Mouse (Mus musculus) lung, embryonic 14.5 days (tissue): Measurements from ENCODE around the gene M1ap. TPM values are rescaled to one million over a fixed set of nuclear protein-coding genes. Genes with fewer than 3 reads are reported as not detected.

ENCODE experiments used
- ATAC-seq: fragments of 200-750 bp; cut with Nextera tagmentation; 2 replicates; pipeline ENCODE4 v1.8.0; 2017; ENCODE audit warnings: mild to moderate bottlenecking, moderate TSS enrichment, moderate library complexity; ENCODE audit not compliant: insufficient read depth
- DNase-seq: peaks from one replicate; pipeline ENCODE4 v3.0.0-alpha.2; 2015
- H3K27ac ChIP-seq: fragments of 300-500 bp; sonication (generic); 2 replicates; pipeline ENCODE4 v1.5.1; 2014; ENCODE audit warnings: low read depth, mild to moderate bottlenecking, moderate library complexity
- H3K27me3 ChIP-seq: fragments of 300-500 bp; sonication (generic); 2 replicates; pipeline ENCODE4 v1.6.1; 2014; ENCODE audit warnings: low read length, control low read depth; ENCODE audit not compliant: insufficient read depth
- H3K36me3 ChIP-seq: fragments of 300-500 bp; sonication (generic); 2 replicates; pipeline ENCODE4 v1.6.1; 2014; ENCODE audit warnings: control low read depth; ENCODE audit not compliant: insufficient read depth
- H3K4me1 ChIP-seq: fragments of 300-500 bp; sonication (generic); 2 replicates; pipeline ENCODE4 v1.6.1; 2014; ENCODE audit warnings: antibody characterized with exemption, control low read depth; ENCODE audit not compliant: insufficient read depth
- H3K4me2 ChIP-seq: fragments of 300-500 bp; sonication (generic); 2 replicates; pipeline ENCODE4 v1.6.1; 2014; ENCODE audit warnings: mild to moderate bottlenecking
- H3K4me3 ChIP-seq: fragments of 300-500 bp; sonication (generic); 2 replicates; pipeline ENCODE4 v1.5.1; 2014; ENCODE audit warnings: low read depth, low read length
- H3K9ac ChIP-seq: fragments of 300-500 bp; sonication (generic); 2 replicates; pipeline ENCODE4 v1.6.1; 2014
- H3K9me3 ChIP-seq: fragments of 300-500 bp; sonication (generic); 2 replicates; pipeline ENCODE4 v1.6.1; 2016; ENCODE audit warnings: low read depth, low read length, control low read depth
- CTCF ChIP-seq: IDR thresholded peaks from 2 replicates; pipeline ENCODE4 v1.5.1; 2016; ENCODE audit warnings: antibody characterized with exemption, low read depth
- WGBS: fragments of 180-500 bp; shearing (Covaris S2); extraction: QIAGEN DNeasy Blood & Tissue Kit; methylation state at CpG from one replicate; pipeline ENCODE4 v1.1.7; 2014; 5-methylcytosine and 5-hydroxymethylcytosine counted together
- polyA plus RNA-seq: library from polyadenylated mRNA; unstranded; fragments of >200 nt; fragmentation: Nextera tagmentation; extraction: Ambion mirVana; gene quantifications from 2 replicates; pipeline ENCODE4 v1.2.1, GENCODE M21; 2014

The M1ap gene
- polyA plus RNA-seq, 1 experiment from 2014 or later = 1.1 TPM

GRCm38 (mm10) chr6:82997511-82998102, 50.9 kb downstream of the M1ap start:
- Histone ChIP-seq H3K4me3 (no peak overlapping the region), H3K4me1 (peaks cover 5% of the 10 kb centered on the region; the same call in 1 of the 2 replicates), H3K36me3 (no peaks in the 10 kb centered on the region), H3K9me3 (no peaks in the 10 kb centered on the region), H3K27ac (peak overlapping the region; percentile 70), H3K27me3 (no peaks in the 10 kb centered on the region), H3K9ac (peak overlapping the region; percentile 26; the same call in 1 of the 2 replicates), H3K4me2 (peak overlapping the region; percentile 50; the same call in 1 of the 2 replicates)
- ATAC-seq = no peak
- no peak for TF ChIP-seq CTCF
- WGBS = 45% methylated on average over 7 of the region's 7 CpGs
- peak; percentile 65 for DNase-seq

- ATAC-seq (no peak), DNase-seq (peak; percentile 23)
- Histone ChIP-seq H3K27me3 (no peaks in the 10 kb centered on the region), H3K4me2 (no peak overlapping the region), H3K27ac (no peak overlapping the region), H3K4me1 (peaks cover 5% of the 10 kb centered on the region; the same call in 1 of the 2 replicates), H3K36me3 (no peaks in the 10 kb centered on the region), H3K4me3 (no peak overlapping the region), H3K9ac (no peak overlapping the region), H3K9me3 (no peaks in the 10 kb centered on the region)
- peak; percentile 30 for TF ChIP-seq CTCF
- WGBS = 68% methylated on average over 4 of the region's 4 CpGs
Measured at GRCm38 (mm10) chr6:82998326-82998725, 51.6 kb downstream of the M1ap start.

- H3K4me2 ChIP-seq = no peak overlapping the region
- 58% methylated on average over 8 of the region's 8 CpGs for WGBS
- peak overlapping the region; percentile 14; the same call in 1 of the 2 replicates for H3K27ac ChIP-seq
- H3K9me3 ChIP-seq = no peaks in the 10 kb centered on the region
- no peak for ATAC-seq
- H3K36me3 ChIP-seq = no peaks in the 10 kb centered on the region
- H3K4me1 ChIP-seq = peaks cover 5% of the 10 kb centered on the region; the same call in 1 of the 2 replicates
- H3K27me3 ChIP-seq = no peaks in the 10 kb centered on the region
- H3K9ac ChIP-seq = no peak overlapping the region
- DNase-seq = peak; percentile 47
- no peak for TF ChIP-seq CTCF
- no peak overlapping the region for H3K4me3 ChIP-seq
Measured at GRCm38 (mm10) chr6:82999986-83000385, 53.3 kb downstream of the M1ap start.

GRCm38 (mm10) chr6:83003082-83003481, 56.4 kb downstream of the M1ap start:
- no peak for ATAC-seq

GRCm38 (mm10) chr6:83003850-83004249, 57.1 kb downstream of the M1ap start:
- Histone ChIP-seq H3K4me1 (no peaks in the 10 kb centered on the region; the same call in 1 of the 2 replicates), H3K27ac (no peak overlapping the region), H3K36me3 (no peaks in the 10 kb centered on the region), H3K27me3 (no peaks in the 10 kb centered on the region), H3K9ac (no peak overlapping the region), H3K4me2 (no peak overlapping the region), H3K9me3 (no peaks in the 10 kb centered on the region), H3K4me3 (no peak overlapping the region)
- ATAC-seq = no peak
- no peak for DNase-seq
- TF ChIP-seq CTCF = no peak
- 79% methylated on average over 5 of the region's 5 CpGs for WGBS

More at GRCm38 (mm10) chr6:83003082-83003481, 56.4 kb downstream of the M1ap start:
- H3K9me3 ChIP-seq = no peaks in the 10 kb centered on the region
- no peaks in the 10 kb centered on the region for H3K27me3 ChIP-seq
- no peaks in the 10 kb centered on the region for H3K36me3 ChIP-seq
- no peak for DNase-seq
- H3K4me3 ChIP-seq = no peak overlapping the region
- H3K4me1 ChIP-seq = no peaks in the 10 kb centered on the region; the same call in 1 of the 2 replicates
- no peak overlapping the region for H3K4me2 ChIP-seq
- H3K27ac ChIP-seq = no peak overlapping the region
- H3K9ac ChIP-seq = no peak overlapping the region
- no peak for TF ChIP-seq CTCF
- 90% methylated on average over 1 of the region's 1 CpGs for WGBS

- WGBS = 63% methylated on average over 2 of the region's 2 CpGs
- Histone ChIP-seq H3K27me3 (no peaks in the 10 kb centered on the region), H3K4me3 (no peak overlapping the region), H3K4me1 (no peaks in the 10 kb centered on the region; the same call in 1 of the 2 replicates), H3K27ac (no peak overlapping the region), H3K9me3 (no peaks in the 10 kb centered on the region), H3K9ac (no peak overlapping the region), H3K36me3 (no peaks in the 10 kb centered on the region), H3K4me2 (no peak overlapping the region)
- ATAC-seq = no peak
- no peak for DNase-seq
- TF ChIP-seq CTCF = no peak
Measured at GRCm38 (mm10) chr6:83004309-83004708, 57.6 kb downstream of the M1ap start.

- TF ChIP-seq CTCF = no peak
- DNase-seq (peak; percentile 61), ATAC-seq (peak; percentile 65; the same call in 1 of the 2 replicates)
- WGBS = 47% methylated on average over 7 of the region's 7 CpGs
- Histone ChIP-seq H3K4me3 (no peak overlapping the region), H3K27me3 (no peaks in the 10 kb centered on the region), H3K36me3 (no peaks in the 10 kb centered on the region), H3K27ac (0 out of 2 replicates have a peak overlapping the region, but pooled peaks have one; percentile 8), H3K9ac (no peak overlapping the region), H3K9me3 (no peaks in the 10 kb centered on the region), H3K4me1 (no peaks in the 10 kb centered on the region; the same call in 1 of the 2 replicates), H3K4me2 (no peak overlapping the region)
Measured at GRCm38 (mm10) chr6:83004872-83005271, 58.2 kb downstream of the M1ap start.
